Mouse (Mus musculus) hindbrain, postnatal 0 days (tissue): Measurements from ENCODE around the gene Popdc3. TPM values are rescaled to one million over a fixed set of nuclear protein-coding genes. Genes with fewer than 3 reads are reported as not detected.

Source experiments
- ATAC-seq: fragments of 200-750 bp; cut with Nextera tagmentation; 2 replicates; pipeline ENCODE4 v1.8.0; 2017; ENCODE audit warnings: mild to moderate bottlenecking, moderate TSS enrichment, moderate library complexity
- DNase-seq: peaks from one replicate; pipeline ENCODE4 v3.0.0-alpha.2; 2015; ENCODE audit warnings: low spot score
- H3K27ac ChIP-seq: fragments of 300-500 bp; sonication (generic); 2 replicates; pipeline ENCODE4 v1.5.1; 2014; ENCODE audit warnings: mild to moderate bottlenecking
- H3K27me3 ChIP-seq: fragments of 300-500 bp; sonication (generic); 2 replicates; pipeline ENCODE4 v1.6.1; 2014; ENCODE audit warnings: low read length, mixed read lengths; ENCODE audit not compliant: insufficient read depth
- H3K36me3 ChIP-seq: fragments of 300-500 bp; sonication (generic); 2 replicates; pipeline ENCODE4 v1.6.1; 2014; ENCODE audit warnings: low read length, mixed read lengths; ENCODE audit not compliant: insufficient read depth
- H3K4me1 ChIP-seq: fragments of 300-500 bp; sonication (generic); 2 replicates; pipeline ENCODE4 v1.6.1; 2014; ENCODE audit warnings: antibody characterized with exemption, low read length, mixed read lengths; ENCODE audit not compliant: insufficient read depth
- H3K4me2 ChIP-seq: fragments of 300-500 bp; sonication (generic); 2 replicates; pipeline ENCODE4 v1.6.1; 2014; ENCODE audit warnings: low read depth, mild to moderate bottlenecking, low read length, moderate library complexity, mixed read lengths
- H3K4me3 ChIP-seq: fragments of 300-500 bp; sonication (generic); 2 replicates; pipeline ENCODE4 v1.5.1; 2014; ENCODE audit warnings: low read length
- H3K9ac ChIP-seq: fragments of 300-500 bp; sonication (generic); replicated peaks from 2 replicates; pipeline ENCODE4 v1.6.1; 2014; ENCODE audit warnings: mild to moderate bottlenecking, low read length, moderate library complexity, mixed read lengths
- H3K9me3 ChIP-seq: fragments of 300-500 bp; sonication (generic); 2 replicates; pipeline ENCODE4 v1.6.1; 2016; ENCODE audit warnings: low read length, mixed read lengths
- CTCF ChIP-seq: IDR thresholded peaks from 2 replicates; pipeline ENCODE4 v1.5.1; 2016; ENCODE audit warnings: antibody characterized with exemption, control low read depth, low read depth
- WGBS: fragments of 180-500 bp; shearing (Covaris S2); extraction: QIAGEN DNeasy Blood & Tissue Kit; methylation state at CpG from one replicate; pipeline ENCODE4 v1.1.7; 2014; 5-methylcytosine and 5-hydroxymethylcytosine counted together
- polyA plus RNA-seq: library from polyadenylated mRNA; unstranded; fragments of >200 nt; fragmentation: Nextera tagmentation; extraction: Ambion mirVana; gene quantifications from 2 replicates; pipeline ENCODE4 v1.2.1, GENCODE M21; 2015
- total RNA-seq: library from RNA; depleted of rRNA; stranded (reverse); fragments of >200 nt; gene quantifications from 2 replicates; pipeline ENCODE4 v1.2.3, GENCODE M21; 2014

Popdc3 gene
- total and polyA plus RNA-seq, 2 experiments from 2014 or later = 2.0 to 2.7 TPM

- Histone ChIP-seq H3K9me3 (no peaks in the 10 kb centered on the region), H3K27ac (no peak overlapping the region), H3K4me3 (no peak overlapping the region), H3K36me3 (no peaks in the 10 kb centered on the region), H3K4me1 (no peaks in the 10 kb centered on the region), H3K9ac (no peak overlapping the region), H3K27me3 (no peaks in the 10 kb centered on the region), H3K4me2 (no peak overlapping the region)
- ATAC-seq (0 out of 2 replicates have a peak, but pooled peaks have one; percentile 12), DNase-seq (no peak)
- no peak for TF ChIP-seq CTCF
- WGBS = 43% methylated on average over 14 of the region's 14 CpGs
Measured at GRCm38 (mm10) chr10:45193330-45194310, 15.7 kb downstream of the Popdc3 start.

- no peak for DNase-seq
- Histone ChIP-seq H3K9me3 (no peaks in the 10 kb centered on the region), H3K27ac (no peak overlapping the region), H3K9ac (no peak overlapping the region), H3K36me3 (no peaks in the 10 kb centered on the region), H3K4me3 (no peak overlapping the region), H3K27me3 (no peaks in the 10 kb centered on the region), H3K4me2 (no peak overlapping the region), H3K4me1 (no peaks in the 10 kb centered on the region)
- no peak for TF ChIP-seq CTCF
- no peak for ATAC-seq
- WGBS = 84% methylated on average over 5 of the region's 5 CpGs
Measured at GRCm38 (mm10) chr10:45194531-45194930, 16.6 kb downstream of the Popdc3 start.

DNA sequence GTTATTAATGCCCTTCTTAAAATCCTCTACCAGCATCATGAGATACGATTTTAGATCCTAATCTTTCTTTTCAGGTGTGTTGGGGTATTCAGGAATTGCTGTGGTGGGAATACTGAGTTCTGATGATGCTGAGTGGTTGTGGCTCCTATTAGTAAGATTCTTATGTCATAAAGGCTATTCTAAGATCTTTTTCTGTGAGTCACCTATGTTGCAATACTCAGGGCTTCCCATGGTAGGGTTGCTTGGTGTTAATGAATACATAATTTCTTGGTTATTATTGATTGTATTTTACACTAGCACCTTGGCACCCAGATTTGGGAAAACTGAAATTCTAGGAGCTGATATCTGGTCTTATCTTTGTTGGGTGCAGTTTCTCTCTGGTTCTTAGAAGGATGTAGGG is 26.7 kb downstream of the Popdc3 start:
- H3K4me3 ChIP-seq = no peak overlapping the region
- no peak for ATAC-seq
- TF ChIP-seq CTCF = no peak
- H3K36me3 ChIP-seq = no peaks in the 10 kb centered on the region
- H3K9ac ChIP-seq = no peak overlapping the region
- no peak overlapping the region for H3K4me2 ChIP-seq
- H3K27ac ChIP-seq = no peak overlapping the region
- no peaks in the 10 kb centered on the region for H3K9me3 ChIP-seq
- DNase-seq = no peak
- WGBS = 78% methylated on average over 1 of the region's 1 CpGs
- no peaks in the 10 kb centered on the region for H3K4me1 ChIP-seq
- H3K27me3 ChIP-seq = no peaks in the 10 kb centered on the region

GRCm38 (mm10) chr10:45210201-45210600 is 32.3 kb downstream of the Popdc3 start:
- H3K9me3 ChIP-seq = no peaks in the 10 kb centered on the region
- H3K4me2 ChIP-seq = no peak overlapping the region
- H3K27ac ChIP-seq = no peak overlapping the region
- H3K4me1 ChIP-seq = no peaks in the 10 kb centered on the region
- no peaks in the 10 kb centered on the region for H3K27me3 ChIP-seq
- H3K36me3 ChIP-seq = no peaks in the 10 kb centered on the region
- ATAC-seq (no peak), DNase-seq (no peak)
- H3K9ac ChIP-seq = no peak overlapping the region
- H3K4me3 ChIP-seq = no peak overlapping the region
- no peak for TF ChIP-seq CTCF

GRCm38 (mm10) chr10:45216676-45217075 is 38.8 kb downstream of the Popdc3 start:
- DNase-seq = no peak
- no peak overlapping the region for H3K9ac ChIP-seq
- 86% methylated on average over 7 of the region's 7 CpGs for WGBS

GRCm38 (mm10) chr10:45229954-45230353 is 52.1 kb downstream of the Popdc3 start:
- 37% methylated on average over 4 of the region's 4 CpGs for WGBS
- no peak for DNase-seq
- no peak overlapping the region for H3K9ac ChIP-seq
- H3K27me3 ChIP-seq = no peaks in the 10 kb centered on the region
- H3K27ac ChIP-seq = no peak overlapping the region
- H3K4me3 ChIP-seq = no peak overlapping the region
- H3K4me2 ChIP-seq = no peak overlapping the region
- no peaks in the 10 kb centered on the region for H3K9me3 ChIP-seq
- ATAC-seq = no peak
- H3K36me3 ChIP-seq = no peaks in the 10 kb centered on the region
- TF ChIP-seq CTCF = no peak
- 0 out of 2 replicates have a peak, but pooled peaks cover 3% of the 10 kb centered on the region for H3K4me1 ChIP-seq

More at GRCm38 (mm10) chr10:45216676-45217075, 38.8 kb downstream of the Popdc3 start:
- no peaks in the 10 kb centered on the region for H3K4me1 ChIP-seq
- no peak overlapping the region for H3K27ac ChIP-seq
- no peaks in the 10 kb centered on the region for H3K27me3 ChIP-seq
- no peaks in the 10 kb centered on the region for H3K9me3 ChIP-seq
- no peak for ATAC-seq
- H3K36me3 ChIP-seq = no peaks in the 10 kb centered on the region
- no peak for TF ChIP-seq CTCF
- H3K4me2 ChIP-seq = no peak overlapping the region
- no peak overlapping the region for H3K4me3 ChIP-seq

DNA sequence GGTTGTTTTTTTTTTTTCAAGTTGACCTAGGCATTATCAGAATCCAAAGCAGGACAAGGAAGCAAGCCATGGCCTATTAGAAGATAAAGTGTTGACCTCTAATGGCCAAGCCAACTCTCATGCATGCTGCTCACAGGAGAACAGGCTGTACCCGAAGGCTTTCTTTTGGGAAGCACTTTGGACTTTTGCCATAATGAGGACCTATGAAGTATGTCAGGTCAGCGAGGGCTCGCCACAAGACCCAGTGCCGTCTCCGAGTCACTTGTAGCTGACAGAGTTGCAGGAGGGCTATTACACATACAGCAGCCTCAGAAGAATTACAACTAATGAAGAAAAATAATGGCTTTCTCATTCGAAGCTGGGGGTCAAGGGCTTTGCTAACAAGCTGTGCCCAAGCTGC is 55.5 kb downstream of the Popdc3 start:
- no peak for TF ChIP-seq CTCF
- H3K4me1 ChIP-seq = 0 out of 2 replicates have a peak, but pooled peaks cover 3% of the 10 kb centered on the region
- ATAC-seq = no peak

More for the DNA sequence above, 55.5 kb downstream of the Popdc3 start:
- WGBS = 69% methylated on average over 6 of the region's 6 CpGs
- Histone ChIP-seq H3K9me3 (no peaks in the 10 kb centered on the region), H3K27ac (no peak overlapping the region), H3K36me3 (no peaks in the 10 kb centered on the region), H3K4me2 (no peak overlapping the region), H3K9ac (no peak overlapping the region), H3K27me3 (no peaks in the 10 kb centered on the region), H3K4me3 (no peak overlapping the region)
- no peak for DNase-seq
